Mouse (Mus musculus): ENCODE data around the gene Maip1. TPM values are rescaled to one million over a fixed set of nuclear protein-coding genes. Genes with fewer than 3 reads are reported as not detected.

Gene Maip1
- polyA plus RNA-seq (2015; fragmentation: Nextera tagmentation; extraction: Ambion mirVana) = 15.5 and 16.8 TPM in 2 replicates

DNA sequence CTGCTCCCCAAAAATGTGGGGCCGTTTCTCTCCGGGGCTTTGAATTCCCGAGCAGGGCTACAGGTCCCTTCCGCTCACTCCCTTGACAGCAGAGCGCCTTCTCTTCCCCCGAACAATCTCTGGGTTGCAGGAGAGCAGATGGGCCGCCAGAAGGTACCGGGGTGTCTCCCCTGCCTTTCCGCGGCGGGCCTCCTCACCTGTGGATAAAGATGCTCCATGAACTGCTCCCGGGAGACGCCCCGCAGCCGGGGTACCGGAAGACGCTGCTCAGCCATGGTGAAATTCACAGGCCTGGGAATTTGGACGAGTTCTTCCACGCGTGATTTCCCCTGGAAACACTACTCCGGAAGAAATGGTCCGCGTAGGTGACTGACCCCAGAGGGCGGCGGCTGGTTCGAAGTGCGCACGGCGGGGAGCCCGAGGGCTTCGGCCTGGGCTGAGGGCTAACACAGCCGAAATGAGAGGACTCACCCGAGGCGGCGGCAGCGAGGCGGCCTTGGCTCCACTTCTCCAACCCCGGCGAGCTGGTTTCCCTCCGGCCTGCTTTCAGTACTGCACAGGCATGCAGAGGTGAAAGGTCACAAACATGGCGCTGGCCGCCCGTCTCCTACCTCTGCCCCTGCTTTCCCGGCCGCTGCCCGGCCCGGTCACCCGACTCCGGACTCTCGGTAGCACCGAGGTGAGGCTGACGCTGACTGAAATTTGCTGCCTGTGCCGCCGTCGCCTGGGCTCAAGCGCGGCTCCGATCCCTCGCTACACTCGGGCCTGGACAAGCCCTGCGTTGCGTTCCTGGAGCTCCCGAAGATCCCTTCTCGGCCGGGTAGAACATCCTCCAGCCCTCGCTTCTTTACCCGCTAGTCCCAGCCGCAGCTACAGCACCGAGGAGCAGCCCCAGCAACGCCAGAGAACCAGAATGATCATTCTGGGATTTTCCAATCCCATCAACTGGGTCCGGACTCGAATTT, at the start of gene Maip1, which contains the start of gene Tyw5:
TSS of gene Maip1 (plus strand) at position 142 of the 965 bp plus-strand sequence.
TSS of gene Tyw5 (minus strand) at position 915 of the 965 bp plus-strand sequence.
- peak; percentile 82 for DNase-seq (ENCODE audit: low spot score)

DNA sequence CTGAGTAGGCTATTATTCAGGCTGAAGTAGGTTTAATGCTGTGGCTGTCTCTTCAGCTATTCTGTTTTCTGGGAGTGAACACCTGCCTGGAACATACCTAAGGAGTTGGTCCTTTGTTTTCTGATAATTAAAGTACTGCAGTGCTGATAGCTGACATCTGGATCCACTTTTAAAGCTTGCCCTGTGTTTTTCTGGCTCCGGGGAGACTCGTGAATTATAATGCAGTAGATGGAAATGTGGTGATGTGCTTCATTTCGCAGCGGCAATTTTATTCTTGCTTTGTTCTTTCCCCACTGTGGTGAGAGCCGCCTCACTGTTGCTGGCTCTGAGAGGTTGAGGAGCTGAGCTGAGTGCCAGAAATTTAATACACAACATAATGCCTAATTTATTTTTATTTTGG, 47.6 kb upstream of the Maip1 start:
- DNase-seq (ENCODE audit: low spot score) = no peak

DNA sequence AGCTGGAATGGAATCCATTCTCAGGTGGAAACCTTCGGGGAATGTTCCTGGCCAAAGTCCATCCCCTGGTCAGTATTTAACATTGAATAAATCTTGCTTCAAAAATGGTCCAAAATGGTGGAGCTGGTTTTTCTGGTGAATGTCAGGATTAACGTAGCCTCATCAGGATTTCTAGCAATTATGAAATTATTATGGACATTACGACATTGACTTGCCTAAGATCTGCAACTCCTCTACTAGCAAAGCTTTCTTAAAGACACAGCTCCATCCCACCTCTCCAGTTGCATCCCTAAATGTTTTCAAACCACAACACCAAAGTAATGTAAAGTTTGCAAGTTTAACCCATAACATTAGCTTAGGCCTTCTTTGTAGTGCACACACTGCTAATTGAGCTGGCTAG, 38.7 kb upstream of the Maip1 start:
- no peak for DNase-seq (ENCODE audit: low spot score)

DNA sequence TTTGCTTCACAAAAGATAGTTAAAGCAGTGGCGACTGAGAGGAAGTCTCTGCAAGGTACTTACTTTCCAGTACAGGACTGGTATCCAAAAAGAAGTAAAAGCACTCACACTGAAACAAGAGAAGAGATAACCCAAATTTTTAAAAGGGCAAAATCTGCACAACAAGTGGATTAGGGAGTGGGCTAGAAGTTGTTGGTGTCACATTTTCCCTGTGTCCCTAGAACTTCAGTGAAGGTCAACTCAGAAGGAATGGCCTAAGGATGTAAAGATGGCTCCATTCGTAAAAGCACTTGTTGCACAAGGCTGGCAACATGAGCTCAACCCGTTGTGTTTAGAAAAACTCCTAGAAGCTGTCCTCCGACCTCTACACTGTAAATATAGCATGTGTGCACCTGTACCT, 37.0 kb upstream of the Maip1 start:
- no peak for DNase-seq (ENCODE audit: low spot score)

DNA sequence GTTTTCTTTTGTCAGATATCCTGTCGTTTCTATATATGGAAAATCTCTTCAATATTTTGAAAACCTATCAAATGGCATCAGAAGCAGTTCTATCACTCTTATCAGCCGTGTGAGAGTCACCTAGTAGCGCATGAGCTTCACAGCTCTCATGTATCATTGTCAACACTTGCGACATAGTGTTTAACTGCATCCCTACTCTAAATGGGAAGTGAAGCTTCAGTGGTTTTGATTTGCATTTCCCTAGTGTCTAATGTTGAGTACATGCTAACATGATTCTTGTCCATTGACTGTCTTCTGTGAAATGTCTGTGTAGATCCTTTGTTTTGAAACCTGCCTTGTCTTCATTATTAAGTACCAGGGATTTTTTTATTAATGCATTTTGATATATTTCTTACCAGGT, 35.7 kb upstream of the Maip1 start:
- DNase-seq (ENCODE audit: low spot score) = no peak

DNA sequence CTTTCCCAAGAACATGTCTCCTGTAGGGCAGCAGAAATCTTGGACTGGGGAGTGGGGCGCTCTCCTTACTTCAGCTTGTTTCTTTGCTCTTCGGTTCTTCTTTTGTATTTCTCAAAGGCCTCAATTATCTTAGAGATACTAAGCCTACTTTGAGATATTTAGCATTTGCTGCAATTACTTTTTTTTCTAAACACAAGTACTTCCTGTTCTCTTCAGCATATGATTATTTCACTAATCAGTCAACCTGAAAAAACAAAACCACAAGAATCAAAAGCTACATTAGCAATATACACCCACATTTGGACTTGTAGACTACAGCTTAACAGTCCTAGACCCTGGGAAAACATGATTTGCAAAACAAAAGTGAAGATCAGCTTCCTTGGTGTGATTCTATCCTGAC, 30.9 kb upstream of the Maip1 start:
- DNase-seq (ENCODE audit: low spot score) = no peak

DNA sequence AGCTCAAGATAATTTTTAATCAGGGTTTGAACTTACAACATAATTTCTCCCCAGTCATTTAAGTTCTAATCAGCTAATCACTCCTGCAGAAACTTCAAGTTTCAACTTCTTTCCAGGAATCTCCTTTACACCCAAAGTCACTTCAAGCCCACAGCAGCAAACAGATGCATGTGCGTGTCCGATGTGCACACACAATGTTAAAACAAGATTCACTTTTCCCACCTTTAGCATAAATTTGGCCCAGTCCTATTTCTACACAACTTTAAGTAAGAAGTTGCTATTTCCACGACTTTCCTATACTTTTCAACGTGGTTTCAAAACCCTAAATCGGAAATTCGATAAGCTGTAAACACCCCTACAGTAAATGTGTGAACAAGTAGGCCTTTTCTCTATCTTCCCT, 29.3 kb upstream of the Maip1 start:
- DNase-seq (ENCODE audit: low spot score) = no peak

DNA sequence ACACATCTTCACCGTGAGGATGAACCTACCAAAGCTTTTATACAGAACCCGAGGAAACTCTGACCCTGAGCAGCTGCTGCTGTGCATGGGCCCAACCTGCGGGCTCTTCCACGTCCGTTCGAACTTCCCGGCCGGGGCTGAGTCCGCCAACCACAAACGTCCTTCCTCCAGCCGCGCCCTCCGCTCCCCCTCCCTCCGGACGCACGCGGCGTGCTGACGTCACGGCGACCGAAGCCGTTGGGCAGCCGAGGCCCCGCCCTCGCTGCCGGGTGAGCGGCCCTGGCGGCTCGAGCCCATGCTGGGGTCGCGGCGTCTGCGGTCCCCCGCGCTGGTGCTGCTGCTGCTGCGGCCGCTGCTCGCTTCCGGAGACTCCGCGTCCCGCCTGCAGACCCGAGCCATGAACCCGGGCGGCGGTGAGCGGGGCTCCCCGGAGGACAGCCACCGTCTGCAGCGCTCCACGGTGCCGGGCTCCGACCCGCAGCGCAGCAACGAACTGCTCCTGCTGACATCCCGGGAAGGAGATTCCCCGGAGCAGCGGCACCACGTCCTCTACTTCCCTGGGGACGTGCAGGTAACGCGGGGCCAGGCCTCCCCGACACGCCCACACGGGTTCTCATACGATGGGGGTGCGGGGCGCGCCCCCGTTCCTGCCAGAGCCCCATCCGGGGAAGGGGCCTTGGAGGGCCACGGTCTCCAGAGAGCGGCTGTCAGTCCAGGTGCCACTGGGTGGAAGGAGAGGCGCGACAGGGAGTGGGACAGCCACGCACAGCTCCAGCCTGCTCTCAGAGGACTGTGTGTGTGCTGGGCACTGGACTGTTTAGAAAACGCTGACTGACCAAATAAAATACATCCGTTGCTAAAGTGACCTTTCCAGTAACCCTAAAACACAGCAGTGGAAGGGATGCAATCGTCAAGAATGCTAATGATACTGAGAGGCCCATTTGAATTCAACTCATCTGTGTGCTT, 28.5 kb upstream of the Maip1 start, which contains the start of gene 1700066M21Rik:
TSS of gene 1700066M21Rik (plus strand) at position 245 of the 966 bp plus-strand sequence.
- peak; percentile 82 for DNase-seq (ENCODE audit: low spot score)

DNA sequence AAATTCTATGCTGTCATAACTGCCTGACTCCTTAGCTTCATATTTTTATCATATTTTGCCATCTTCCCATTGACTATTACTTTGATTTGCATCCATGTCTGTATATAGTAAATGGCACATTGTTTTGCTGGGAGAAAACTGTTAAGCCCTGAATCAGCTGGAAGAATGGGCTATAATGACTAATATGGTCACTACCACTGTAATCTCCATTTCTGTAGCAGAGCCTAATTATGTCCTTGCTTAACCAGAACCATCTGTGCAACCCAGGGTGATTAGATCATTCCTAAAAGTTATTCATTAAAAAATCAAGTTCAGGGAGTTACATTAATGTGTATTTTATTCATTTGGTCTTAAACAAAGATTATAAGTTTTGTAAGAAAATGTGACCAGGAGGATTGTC, 19.6 kb upstream of the Maip1 start:
- DNase-seq (ENCODE audit: low spot score) = no peak

DNA sequence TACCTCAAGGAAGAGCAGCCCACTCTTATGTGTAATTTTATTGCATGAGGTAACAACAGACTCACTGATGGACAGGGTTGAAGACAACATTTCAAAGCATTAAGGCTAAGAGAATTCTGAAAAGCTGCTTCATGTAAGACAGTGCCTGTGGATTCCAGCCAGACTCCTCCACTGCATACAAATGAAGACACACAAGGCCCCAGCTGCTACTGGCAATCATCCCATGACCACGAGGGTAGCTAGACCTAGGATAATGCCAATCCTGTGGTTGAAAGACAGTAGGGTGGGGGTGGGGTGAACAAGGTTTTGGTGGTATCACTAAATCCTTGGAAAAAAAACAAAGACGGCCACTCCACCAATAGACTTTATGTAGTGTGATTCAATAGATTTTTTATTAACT, 18.3 kb upstream of the Maip1 start:
- no peak for DNase-seq (ENCODE audit: low spot score)

DNA sequence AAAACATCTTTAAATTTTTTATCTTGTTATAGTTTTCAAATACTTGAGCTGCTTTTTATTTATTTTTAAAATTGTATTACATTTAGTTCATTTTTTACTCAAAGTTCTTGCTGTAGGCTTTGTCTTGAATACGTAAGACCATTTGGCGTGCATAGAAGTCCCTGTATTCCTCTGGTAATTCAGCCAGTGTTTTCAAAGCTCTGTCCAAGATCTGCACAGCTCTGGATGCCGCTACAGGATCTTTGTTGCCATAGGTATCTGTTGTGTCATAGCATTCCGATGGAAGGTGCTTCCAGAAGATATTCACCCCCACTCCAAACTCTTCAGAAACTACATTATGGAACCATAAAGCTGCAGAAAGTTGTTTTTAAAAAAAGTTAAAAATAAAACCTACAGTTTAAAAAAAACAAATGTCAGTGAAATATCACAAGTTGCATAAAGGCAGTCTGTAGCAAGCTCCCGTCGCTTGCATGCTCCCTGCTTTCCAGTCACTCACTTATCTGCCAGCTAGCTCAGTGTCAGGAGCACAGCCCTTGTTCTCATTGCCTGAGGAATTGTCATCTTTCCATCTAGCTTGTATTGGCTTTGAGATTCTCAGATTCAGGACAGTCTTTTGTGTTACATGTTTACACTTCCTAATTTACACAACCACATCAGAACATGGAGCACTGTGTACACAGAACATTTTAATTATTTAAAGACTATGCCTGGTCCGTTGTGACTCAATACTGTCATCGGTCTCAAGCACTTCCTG, 17.5 kb upstream of the Maip1 start:
- no peak for DNase-seq (ENCODE audit: low spot score)

DNA sequence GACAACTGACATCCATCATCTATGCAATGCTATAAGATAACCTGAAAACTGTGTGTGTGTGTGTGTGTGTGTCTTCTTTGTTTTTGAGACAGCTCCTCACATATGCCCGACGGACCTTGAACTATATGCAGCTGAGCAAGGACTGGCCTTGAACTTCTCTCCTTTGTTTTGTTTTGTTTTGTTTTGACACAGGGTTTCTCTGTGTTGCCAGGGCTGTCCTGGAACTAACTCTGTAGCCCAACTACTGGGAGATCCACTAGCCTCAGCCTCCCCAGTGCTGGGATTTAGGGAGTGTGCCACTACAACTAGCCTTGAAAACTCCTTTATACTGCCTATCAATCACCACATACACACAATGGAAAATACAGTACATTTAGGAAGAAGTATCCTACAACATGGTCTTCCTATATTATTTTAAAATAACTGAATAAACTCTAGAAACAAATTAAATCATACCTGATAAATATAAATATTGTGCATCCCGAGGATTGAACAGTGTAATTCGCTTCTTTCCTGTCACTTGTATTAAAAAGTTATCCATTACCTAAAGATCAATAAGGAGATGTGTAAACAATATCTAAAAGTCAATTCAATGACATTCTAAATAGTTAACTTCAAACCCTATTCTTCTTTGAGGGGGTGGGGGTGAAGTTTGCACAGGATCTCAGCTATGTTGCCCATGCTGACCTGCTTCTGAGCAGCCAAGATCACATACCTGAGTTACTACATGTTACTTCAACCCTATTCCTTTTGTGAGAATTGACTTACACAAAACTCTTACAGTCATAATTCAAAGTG, 14.9 kb upstream of the Maip1 start:
- DNase-seq (ENCODE audit: low spot score) = no peak

DNA sequence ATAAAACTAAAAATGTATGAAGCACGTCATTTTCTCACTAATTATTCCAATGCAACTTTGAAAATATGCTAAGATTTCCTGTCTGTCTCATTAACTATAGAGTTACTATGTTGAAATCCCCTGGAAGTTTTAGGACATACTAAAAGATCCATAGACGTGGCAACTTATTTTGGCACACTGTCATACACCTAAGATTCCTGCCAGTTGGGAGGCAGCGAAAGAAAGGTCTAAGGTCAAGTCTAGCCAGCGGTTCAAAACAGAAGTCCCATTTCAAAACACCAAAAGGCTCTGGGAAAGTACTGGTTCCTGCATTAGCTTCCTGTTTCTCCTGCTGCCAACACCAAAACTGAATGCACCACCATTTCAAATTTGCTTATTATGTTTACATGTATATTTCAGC, 13.7 kb upstream of the Maip1 start:
- no peak for DNase-seq (ENCODE audit: low spot score)

DNA sequence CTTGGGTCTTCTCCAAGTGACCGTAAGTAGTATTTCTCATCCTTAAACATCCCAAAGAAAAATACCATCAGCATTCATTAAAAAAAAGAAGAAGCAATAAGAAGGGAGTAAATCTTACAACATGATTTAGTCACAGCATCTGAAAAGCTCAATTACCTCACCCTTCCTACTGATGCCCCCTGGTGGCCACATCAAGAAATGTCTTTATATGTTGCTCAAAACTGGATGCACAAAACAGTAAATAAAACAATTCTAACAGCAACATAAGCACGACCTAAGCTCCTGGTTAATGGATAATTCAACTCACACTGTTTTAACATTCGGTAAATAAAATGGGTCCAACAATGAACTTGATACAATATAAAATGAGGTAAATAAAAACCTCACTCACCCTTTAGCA, 12.1 kb upstream of the Maip1 start:
- peak; percentile 55 for DNase-seq (ENCODE audit: low spot score)

DNA sequence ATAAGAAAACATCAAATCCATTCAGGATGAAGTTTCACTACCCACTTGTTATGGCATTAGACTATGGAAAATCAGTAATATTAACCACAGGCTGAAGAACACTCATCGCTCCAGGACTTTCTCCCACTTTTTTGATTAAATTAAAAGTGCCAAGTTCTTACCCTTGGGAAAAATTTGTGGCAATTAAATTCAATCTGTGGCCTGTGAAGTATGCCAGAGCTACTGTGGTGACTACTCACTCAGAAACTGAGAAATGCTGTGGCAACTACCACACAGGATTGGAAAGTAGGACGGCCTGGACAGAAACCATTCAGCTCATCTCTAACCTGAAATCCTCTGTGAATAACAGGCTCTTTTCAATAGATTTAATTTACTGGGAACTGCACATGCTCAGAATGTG, 5.8 kb upstream of the Maip1 start:
- no peak for DNase-seq (ENCODE audit: low spot score)

DNA sequence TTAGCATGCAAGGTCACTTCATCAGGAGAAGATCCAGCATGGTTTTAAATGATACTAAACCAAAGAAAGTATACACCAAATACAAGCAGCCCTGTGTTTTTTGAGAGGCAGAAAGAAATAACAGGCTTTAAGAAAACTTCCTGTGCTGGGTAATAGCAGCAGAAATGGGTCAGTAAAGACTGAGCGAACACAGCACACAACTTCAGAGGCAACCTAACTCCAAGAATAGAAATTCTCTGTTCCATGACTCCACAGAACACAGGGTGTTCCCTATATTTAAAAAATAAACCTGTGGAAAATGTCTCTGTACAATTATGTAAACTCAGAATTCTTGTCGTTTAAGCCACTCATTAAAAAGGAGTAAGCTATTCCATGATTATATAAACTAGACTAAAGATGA, 5.3 kb upstream of the Maip1 start:
- no peak for DNase-seq (ENCODE audit: low spot score)

DNA sequence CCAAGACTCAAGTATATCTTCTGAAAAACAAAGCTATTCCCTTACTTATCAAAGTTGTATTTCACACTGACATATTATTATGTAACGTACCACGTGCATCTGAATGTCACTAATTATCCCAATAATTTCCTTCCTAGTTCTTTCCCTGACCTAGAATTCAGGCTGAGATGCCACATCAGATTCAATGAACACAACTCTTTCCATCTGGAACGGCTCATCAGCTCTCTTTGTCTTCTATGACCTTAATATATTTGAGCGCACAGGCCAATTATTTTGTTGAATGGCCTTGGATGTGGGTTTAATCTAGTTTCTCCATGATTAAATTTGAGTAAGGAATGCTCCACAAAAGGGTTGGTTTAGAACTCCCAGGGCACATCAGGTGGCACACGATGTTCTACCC, 4.0 kb upstream of the Maip1 start:
- DNase-seq (ENCODE audit: low spot score) = no peak

DNA sequence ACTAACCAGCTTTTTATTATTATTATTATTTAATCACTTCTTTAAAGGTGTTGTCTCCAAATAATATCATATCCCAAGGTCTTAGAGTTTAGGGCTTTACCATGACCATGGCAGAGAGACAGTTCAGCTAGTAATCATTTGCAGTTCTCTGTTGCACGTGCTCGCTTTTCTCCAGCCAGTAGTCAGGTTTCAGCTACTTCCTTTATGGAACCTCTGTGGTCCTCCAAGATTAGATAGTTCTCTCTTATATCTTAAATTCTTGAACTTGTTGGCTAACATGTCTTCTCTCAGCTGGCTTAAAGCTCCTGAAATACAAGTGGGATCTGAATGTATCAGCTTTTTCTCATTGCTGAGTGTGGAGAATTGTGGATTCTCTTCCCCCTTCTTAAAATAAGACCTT, 2.9 kb downstream of the Maip1 start:
- DNase-seq (ENCODE audit: low spot score) = no peak

DNA sequence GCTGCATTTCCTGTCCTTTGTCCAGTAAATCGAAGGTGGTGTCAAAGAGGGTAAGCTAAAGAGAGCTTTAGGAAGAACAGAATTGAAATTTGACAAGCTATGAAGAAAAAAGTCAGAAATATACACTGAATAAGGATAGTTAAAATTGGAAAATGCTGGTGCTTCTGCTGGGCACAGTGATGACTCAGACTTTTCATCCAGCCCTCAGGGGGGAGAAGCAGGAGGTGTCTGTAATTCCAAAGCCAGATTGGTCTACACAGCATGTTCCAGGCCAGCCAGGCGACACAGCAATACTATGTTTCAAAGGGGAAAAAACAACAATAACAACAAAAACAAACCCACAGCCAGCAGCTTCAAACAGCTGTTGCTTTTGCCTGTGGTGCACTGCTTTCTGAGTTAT, 7.3 kb downstream of the Maip1 start:
- DNase-seq (ENCODE audit: low spot score) = no peak

DNA sequence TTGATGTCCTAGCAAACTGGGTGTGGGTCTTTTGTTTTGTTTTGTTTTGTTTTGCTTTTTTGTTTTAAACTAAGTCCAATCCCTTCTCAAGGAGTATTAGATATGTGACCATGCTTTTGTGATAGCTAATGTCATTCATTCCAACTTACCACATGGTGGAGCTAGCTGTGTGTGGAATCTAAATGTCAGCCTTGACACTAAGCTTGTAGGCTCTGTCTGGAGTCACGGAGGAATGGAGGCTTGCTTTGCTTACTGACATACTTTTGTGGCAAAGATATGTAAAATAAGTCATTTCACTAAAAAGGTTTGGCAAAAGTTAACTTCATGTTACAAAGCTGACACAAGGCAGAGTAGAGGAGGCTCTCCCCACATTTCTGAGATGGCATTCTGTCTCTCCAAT, 17.6 kb downstream of the Maip1 start:
- no peak for DNase-seq (ENCODE audit: low spot score)

Measured in thymus, postnatal 0 days (tissue).